Mouse (Mus musculus): Measurements from ENCODE around the gene Nxn. TPM values are rescaled to one million over a fixed set of nuclear protein-coding genes. Genes with fewer than 3 reads are reported as not detected.

The Nxn gene
- polyA plus RNA-seq, 1 experiment from 2014 or later: 2.6 TPM

DNA sequence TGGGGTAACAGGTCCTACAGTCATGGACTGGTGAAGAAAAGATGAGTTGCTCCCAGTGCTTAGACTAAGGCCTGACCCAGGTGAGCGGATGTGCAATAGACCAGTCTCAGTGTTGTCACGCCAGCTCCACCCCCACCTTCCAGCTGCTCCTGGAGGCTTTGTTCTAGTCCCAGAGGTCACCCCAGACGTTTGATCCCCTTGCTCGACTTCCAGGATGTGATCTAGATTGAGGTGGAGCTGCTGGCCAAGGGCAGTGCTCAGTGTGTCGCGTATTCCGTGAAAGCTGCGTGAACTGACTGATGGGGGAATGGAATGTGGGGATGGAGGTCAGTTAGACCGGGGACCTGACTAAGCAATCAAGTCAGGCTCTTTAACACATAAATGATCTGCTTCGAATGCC, 111.6 kb downstream of the Nxn start:
- Histone ChIP-seq H3K36me3 (ENCODE audit: control insufficient read depth, insufficient read depth) (no peaks in the 10 kb centered on the region), H3K27ac (ENCODE audit: low read length) (no peak overlapping the region), H3K4me3 (ENCODE audit: low read depth, low read length) (no peak overlapping the region), H3K9me3 (replicated peaks; ENCODE audit: control insufficient read depth, low read length) (no peaks in the 10 kb centered on the region), H3K27me3 (ENCODE audit: control insufficient read depth, insufficient read depth, low read depth, low read length) (no peaks in the 10 kb centered on the region), H3K4me1 (ENCODE audit: control insufficient read depth, low read depth, low read length) (no peaks in the 10 kb centered on the region), H3K9ac (ENCODE audit: low read depth, low read length) (no peak overlapping the region), H3K4me2 (ENCODE audit: low read depth, low read length) (no peak overlapping the region)
- 58% methylated on average over 10 of the region's 10 CpGs for WGBS (ENCODE audit: insufficient replicate concordance)
- ATAC-seq (ENCODE audit: low read depth): no peak

DNA sequence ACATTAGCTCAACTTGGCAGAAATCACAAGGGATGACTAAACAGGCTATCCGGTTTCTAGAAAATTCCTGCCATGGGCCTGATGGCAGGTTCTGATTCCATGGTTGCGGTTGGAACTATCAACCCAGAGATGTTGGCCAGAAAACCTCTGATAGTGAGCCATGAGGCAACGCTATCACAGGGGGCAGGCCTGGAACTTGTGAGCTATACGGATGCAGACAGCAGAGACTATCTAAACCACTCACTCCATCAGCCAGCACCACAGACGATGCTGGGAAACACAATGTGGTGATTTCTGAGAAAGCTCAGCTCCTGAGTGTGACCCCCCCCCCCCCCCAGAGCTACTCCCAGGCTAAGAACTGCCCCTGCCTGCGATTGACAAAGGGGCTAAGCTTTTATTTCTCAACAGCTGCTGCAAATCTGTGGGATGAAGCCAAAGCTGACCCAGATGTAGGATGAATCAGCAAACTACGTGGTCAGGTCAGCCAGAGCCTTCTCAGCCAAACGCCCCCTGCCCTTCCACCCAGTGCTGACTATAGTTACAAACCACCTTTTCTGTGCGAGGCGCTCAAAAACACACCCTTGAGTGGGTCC, 112.3 kb downstream of the Nxn start:
- H3K4me1 ChIP-seq (ENCODE audit: control insufficient read depth, low read depth, low read length): no peaks in the 10 kb centered on the region
- no peak overlapping the region for H3K4me3 ChIP-seq (ENCODE audit: low read depth, low read length)
- no peak overlapping the region for H3K4me2 ChIP-seq (ENCODE audit: low read depth, low read length)
- WGBS (ENCODE audit: insufficient replicate concordance): 37% methylated on average over 10 of the region's 10 CpGs
- H3K9me3 ChIP-seq (replicated peaks; ENCODE audit: control insufficient read depth, low read length): no peaks in the 10 kb centered on the region
- no peak for ATAC-seq (ENCODE audit: low read depth)
- H3K36me3 ChIP-seq (ENCODE audit: control insufficient read depth, insufficient read depth): no peaks in the 10 kb centered on the region
- H3K9ac ChIP-seq (ENCODE audit: low read depth, low read length): no peak overlapping the region
- H3K27me3 ChIP-seq (ENCODE audit: control insufficient read depth, insufficient read depth, low read depth, low read length): no peaks in the 10 kb centered on the region
- no peak overlapping the region for H3K27ac ChIP-seq (ENCODE audit: low read length)

DNA sequence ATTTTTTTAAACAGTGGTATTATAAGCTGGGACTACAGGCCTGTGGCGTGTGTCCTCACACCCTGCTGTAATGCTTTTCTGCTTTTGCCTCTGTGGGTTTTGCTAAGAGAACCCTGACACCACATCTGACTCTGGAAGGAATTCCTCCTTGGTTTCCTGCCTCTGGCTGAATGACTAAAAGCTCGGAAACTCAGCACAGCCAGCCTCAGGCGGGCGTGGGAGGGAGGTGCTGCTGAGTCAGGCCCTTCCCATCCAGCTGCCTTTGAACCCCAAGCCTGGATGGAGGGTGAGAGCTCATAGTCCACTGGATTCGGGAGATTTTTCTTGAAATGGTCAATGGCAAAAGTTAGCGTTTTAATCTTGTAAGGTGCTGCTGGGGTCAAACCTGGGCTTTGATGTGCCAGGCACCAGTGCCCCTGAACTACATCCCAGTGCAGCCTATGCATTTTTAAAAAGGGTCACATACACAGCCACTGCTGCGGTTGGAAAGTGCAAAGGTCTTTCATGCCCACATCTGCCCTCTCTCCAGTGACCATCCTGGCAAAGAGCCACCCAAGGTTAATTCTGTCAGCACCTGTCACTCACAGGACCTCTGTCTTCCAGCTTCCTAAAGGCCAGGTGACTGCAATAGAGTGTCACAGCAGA, 113.4 kb downstream of the Nxn start:
- Histone ChIP-seq H3K9me3 (replicated peaks; ENCODE audit: control insufficient read depth, low read length) (no peaks in the 10 kb centered on the region), H3K4me3 (ENCODE audit: low read depth, low read length) (no peak overlapping the region), H3K4me1 (ENCODE audit: control insufficient read depth, low read depth, low read length) (no peaks in the 10 kb centered on the region), H3K9ac (ENCODE audit: low read depth, low read length) (no peak overlapping the region), H3K36me3 (ENCODE audit: control insufficient read depth, insufficient read depth) (no peaks in the 10 kb centered on the region), H3K27ac (ENCODE audit: low read length) (no peak overlapping the region), H3K4me2 (ENCODE audit: low read depth, low read length) (no peak overlapping the region), H3K27me3 (ENCODE audit: control insufficient read depth, insufficient read depth, low read depth, low read length) (no peaks in the 10 kb centered on the region)
- WGBS (ENCODE audit: insufficient replicate concordance): 43% methylated on average over 7 of the region's 7 CpGs
- ATAC-seq (ENCODE audit: low read depth): no peak

DNA sequence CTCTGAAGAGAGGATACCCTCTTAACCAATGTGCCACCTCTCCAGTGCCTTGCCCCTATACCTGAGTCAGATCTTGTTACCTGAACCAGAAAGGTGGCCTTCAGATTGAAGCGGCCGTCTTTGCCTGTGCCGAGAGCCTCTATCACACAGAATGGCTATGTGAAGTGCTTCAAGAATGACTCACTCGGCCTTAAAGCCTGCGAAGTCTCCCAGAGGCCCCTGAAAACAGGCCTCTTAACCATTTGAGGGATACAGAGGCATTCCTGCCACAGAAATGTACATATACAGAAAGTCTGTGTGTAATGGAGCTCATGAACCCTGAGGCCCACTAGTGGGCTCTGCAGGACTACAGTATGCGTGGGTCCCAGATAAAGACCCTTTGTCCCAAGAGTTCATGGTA, 115.1 kb downstream of the Nxn start:
- no peaks in the 10 kb centered on the region for H3K9me3 ChIP-seq (replicated peaks; ENCODE audit: control insufficient read depth, low read length)
- H3K4me1 ChIP-seq (ENCODE audit: control insufficient read depth, low read depth, low read length): no peaks in the 10 kb centered on the region
- H3K4me3 ChIP-seq (ENCODE audit: low read depth, low read length): no peak overlapping the region
- no peaks in the 10 kb centered on the region for H3K36me3 ChIP-seq (ENCODE audit: control insufficient read depth, insufficient read depth)
- 83% methylated on average over 6 of the region's 6 CpGs for WGBS (ENCODE audit: insufficient replicate concordance)
- ATAC-seq (ENCODE audit: low read depth): no peak
- no peak overlapping the region for H3K9ac ChIP-seq (ENCODE audit: low read depth, low read length)
- H3K27ac ChIP-seq (ENCODE audit: low read length): no peak overlapping the region
- no peaks in the 10 kb centered on the region for H3K27me3 ChIP-seq (ENCODE audit: control insufficient read depth, insufficient read depth, low read depth, low read length)
- H3K4me2 ChIP-seq (ENCODE audit: low read depth, low read length): no peak overlapping the region

DNA sequence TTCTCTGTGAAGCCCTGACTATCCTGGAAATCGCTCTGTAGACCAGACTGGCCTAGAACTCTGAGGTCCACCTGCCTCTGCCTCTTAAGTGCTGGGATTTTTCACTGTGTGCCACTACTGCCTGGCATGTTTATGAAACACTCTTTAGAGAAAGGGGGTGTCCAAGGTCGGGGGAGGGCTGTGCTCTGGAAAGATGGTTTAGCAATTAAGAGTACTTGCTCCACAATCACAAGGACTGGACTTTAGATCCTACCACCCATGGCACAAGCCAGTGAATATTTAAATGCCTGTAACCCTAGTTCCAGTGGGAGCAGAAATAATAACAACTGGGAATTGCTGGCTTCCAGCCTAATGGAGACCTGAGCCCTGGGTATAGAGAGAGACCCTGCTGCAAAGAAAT, 119.0 kb downstream of the Nxn start:
- ATAC-seq (ENCODE audit: low read depth): no peak
- Histone ChIP-seq H3K27ac (ENCODE audit: low read length) (no peak overlapping the region), H3K36me3 (ENCODE audit: control insufficient read depth, insufficient read depth) (no peaks in the 10 kb centered on the region), H3K9me3 (replicated peaks; ENCODE audit: control insufficient read depth, low read length) (no peaks in the 10 kb centered on the region), H3K9ac (ENCODE audit: low read depth, low read length) (no peak overlapping the region), H3K4me3 (ENCODE audit: low read depth, low read length) (no peak overlapping the region), H3K4me1 (ENCODE audit: control insufficient read depth, low read depth, low read length) (no peaks in the 10 kb centered on the region), H3K4me2 (ENCODE audit: low read depth, low read length) (no peak overlapping the region), H3K27me3 (ENCODE audit: control insufficient read depth, insufficient read depth, low read depth, low read length) (no peaks in the 10 kb centered on the region)
- WGBS (ENCODE audit: insufficient replicate concordance): 45% methylated on average over 2 of the region's 2 CpGs

DNA sequence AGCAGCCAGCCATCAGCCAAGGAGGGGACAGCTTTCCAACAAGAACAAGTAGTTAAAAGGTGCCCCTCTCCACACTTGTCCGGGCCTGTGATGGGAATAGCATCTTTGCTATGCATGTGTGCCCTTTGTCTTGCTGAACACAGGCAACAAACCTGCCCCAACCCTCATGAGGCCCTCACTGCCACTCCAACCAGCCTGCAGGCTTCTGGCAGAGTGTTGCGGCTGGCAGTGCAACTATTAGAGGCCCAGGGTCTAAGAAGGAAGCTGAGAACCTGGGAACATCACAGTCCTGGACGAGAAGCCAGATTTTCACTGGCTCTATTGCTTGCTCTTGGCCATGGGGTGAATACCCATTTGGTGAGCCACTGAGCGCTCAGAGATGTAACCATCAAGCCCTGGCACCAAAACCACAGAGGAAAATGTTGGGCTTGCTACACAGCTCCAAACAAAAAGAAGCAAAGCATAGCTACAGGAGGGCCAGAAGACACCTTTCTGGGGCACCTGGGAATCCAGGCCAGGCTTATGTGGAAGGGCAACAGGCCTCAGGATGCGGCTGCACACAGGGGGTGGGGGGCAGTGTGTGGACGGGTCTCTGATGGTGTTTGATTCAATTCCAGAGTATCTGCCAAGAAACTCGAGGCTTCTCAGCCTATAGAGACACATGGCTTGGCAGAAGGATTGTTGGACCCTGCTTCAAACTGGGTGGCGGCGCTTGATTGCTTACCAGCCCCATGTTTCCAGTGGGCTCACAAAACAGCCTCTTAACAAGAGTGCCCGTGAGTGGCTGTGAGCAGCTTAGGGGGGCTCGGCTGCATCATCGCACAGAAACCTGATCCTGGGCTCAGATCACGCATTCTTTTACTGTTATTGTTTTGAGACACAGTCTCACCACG, 119.7 kb downstream of the Nxn start:
- WGBS (ENCODE audit: insufficient replicate concordance): 59% methylated on average over 14 of the region's 14 CpGs
- ATAC-seq (ENCODE audit: low read depth): no peak
- no peak overlapping the region for H3K4me3 ChIP-seq (ENCODE audit: low read depth, low read length)

DNA sequence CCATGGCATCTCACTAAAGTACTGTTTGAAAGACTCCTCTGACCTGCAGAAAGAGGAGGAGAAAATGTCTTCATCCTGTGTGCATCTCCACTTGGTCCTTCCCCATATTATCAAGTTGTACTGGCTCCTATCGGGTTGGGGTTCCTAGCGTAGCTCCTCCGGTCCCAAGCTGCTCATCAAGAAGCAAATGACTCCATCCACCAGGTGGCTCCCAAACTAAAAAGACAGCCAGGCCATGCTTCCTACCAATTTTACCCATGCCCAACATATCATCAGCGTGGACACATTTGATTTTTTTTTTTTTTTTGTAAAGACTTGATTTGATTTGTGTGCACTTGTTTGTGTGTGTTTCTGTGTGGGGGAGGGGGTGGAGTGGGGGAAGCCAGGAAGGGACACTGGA, 126.5 kb downstream of the Nxn start:
- Histone ChIP-seq H3K4me1 (ENCODE audit: control insufficient read depth, low read depth, low read length) (no peaks in the 10 kb centered on the region), H3K27me3 (ENCODE audit: control insufficient read depth, insufficient read depth, low read depth, low read length) (no peaks in the 10 kb centered on the region), H3K27ac (ENCODE audit: low read length) (no peak overlapping the region), H3K9ac (ENCODE audit: low read depth, low read length) (no peak overlapping the region), H3K4me2 (ENCODE audit: low read depth, low read length) (no peak overlapping the region), H3K4me3 (ENCODE audit: low read depth, low read length) (no peak overlapping the region), H3K36me3 (ENCODE audit: control insufficient read depth, insufficient read depth) (no peaks in the 10 kb centered on the region), H3K9me3 (replicated peaks; ENCODE audit: control insufficient read depth, low read length) (no peaks in the 10 kb centered on the region)
- 67% methylated on average over 4 of the region's 4 CpGs for WGBS (ENCODE audit: insufficient replicate concordance)
- no peak for ATAC-seq (ENCODE audit: low read depth)

More for the DNA sequence above, 119.7 kb downstream of the Nxn start:
- Histone ChIP-seq H3K27ac (ENCODE audit: low read length) (no peak overlapping the region), H3K4me2 (ENCODE audit: low read depth, low read length) (no peak overlapping the region), H3K27me3 (ENCODE audit: control insufficient read depth, insufficient read depth, low read depth, low read length) (no peaks in the 10 kb centered on the region), H3K4me1 (ENCODE audit: control insufficient read depth, low read depth, low read length) (no peaks in the 10 kb centered on the region), H3K9ac (ENCODE audit: low read depth, low read length) (no peak overlapping the region), H3K9me3 (replicated peaks; ENCODE audit: control insufficient read depth, low read length) (no peaks in the 10 kb centered on the region), H3K36me3 (ENCODE audit: control insufficient read depth, insufficient read depth) (no peaks in the 10 kb centered on the region)

DNA sequence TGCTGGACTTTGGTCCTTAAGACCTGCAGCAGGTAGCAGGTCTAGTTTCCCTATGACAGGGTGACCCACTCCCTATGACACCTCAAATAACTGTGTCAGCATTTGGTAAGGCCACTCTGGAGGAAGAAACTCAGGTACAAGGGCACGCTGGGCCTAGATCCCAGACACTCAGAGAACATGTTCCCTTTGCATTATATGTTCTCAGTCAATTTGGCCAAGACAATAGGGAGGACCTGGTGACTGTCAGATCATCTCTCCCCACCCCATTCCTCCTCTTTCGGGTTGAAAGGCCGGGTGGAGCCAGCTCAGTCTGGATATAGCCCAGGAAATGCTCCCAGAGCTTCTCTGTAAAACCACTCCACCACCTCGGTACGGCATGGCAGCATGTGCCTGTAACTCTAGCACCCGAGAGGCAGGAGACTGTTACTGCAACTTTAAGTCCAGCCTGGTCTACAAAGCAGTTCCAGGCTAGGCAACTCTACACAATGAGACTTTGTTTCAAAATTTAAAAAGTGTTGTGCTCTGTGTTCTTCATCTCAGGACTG, 130.3 kb downstream of the Nxn start:
- Histone ChIP-seq H3K27ac (ENCODE audit: low read length) (no peak overlapping the region), H3K36me3 (ENCODE audit: control insufficient read depth, insufficient read depth) (no peaks in the 10 kb centered on the region), H3K4me3 (ENCODE audit: low read depth, low read length) (no peak overlapping the region), H3K9me3 (replicated peaks; ENCODE audit: control insufficient read depth, low read length) (no peaks in the 10 kb centered on the region), H3K9ac (ENCODE audit: low read depth, low read length) (no peak overlapping the region), H3K4me1 (ENCODE audit: control insufficient read depth, low read depth, low read length) (no peaks in the 10 kb centered on the region), H3K27me3 (ENCODE audit: control insufficient read depth, insufficient read depth, low read depth, low read length) (no peaks in the 10 kb centered on the region), H3K4me2 (ENCODE audit: low read depth, low read length) (no peak overlapping the region)
- WGBS (ENCODE audit: insufficient replicate concordance): 61% methylated on average over 6 of the region's 6 CpGs
- no peak for ATAC-seq (ENCODE audit: low read depth)
